Mouse (Mus musculus): Measurements from ENCODE around the gene Trnau1ap. TPM values are rescaled to one million over a fixed set of nuclear protein-coding genes. Genes with fewer than 3 reads are reported as not detected.
"Not testable (repeated sequence)": the region's sequence is repeated elsewhere in the genome, so short reads cannot be mapped to it uniquely, and the experiment has no call there.

The Trnau1ap gene
- polyA plus RNA-seq, 1 experiment from 2014 or later = 91.8 TPM

GRCm38 (mm10) chr4:132288840-132289239, 40.5 kb downstream of the Trnau1ap start:
- H3K27me3 ChIP-seq (ENCODE audit: poor library complexity, severe bottlenecking); H3K4me3 ChIP-seq; DNase-seq (ENCODE audit: extremely low spot score, low spot score); H3K4me1 ChIP-seq; H3K27ac ChIP-seq; H3K9me3 ChIP-seq: not testable (repeated sequence)
- peaks cover 82% of the 10 kb centered on the region for H3K36me3 ChIP-seq (replicated peaks)
- 85% methylated on average over 4 of the region's 5 CpGs for WGBS

GRCm38 (mm10) chr4:132275949-132276348, 53.4 kb downstream of the Trnau1ap start:
- H3K4me3 ChIP-seq = peak overlapping the region; percentile 81; the same call in 1 of the 2 replicates
- peaks cover 12% of the 10 kb centered on the region for H3K36me3 ChIP-seq (replicated peaks)
- H3K9me3 ChIP-seq = no peaks in the 10 kb centered on the region
- 92% methylated on average over 3 of the region's 3 CpGs for WGBS
- DNase-seq (ENCODE audit: extremely low spot score, low spot score) = no peak
- H3K27me3 ChIP-seq (ENCODE audit: poor library complexity, severe bottlenecking) = no peaks in the 10 kb centered on the region
- no peak overlapping the region for H3K27ac ChIP-seq
- peaks cover 28% of the 10 kb centered on the region for H3K4me1 ChIP-seq

GRCm38 (mm10) chr4:132274156-132274862, 55.0 kb downstream of the Trnau1ap start, which contains the start of gene Taf12:
Gene Taf12 (plus strand): TSS chr4:132274375.
- no peaks in the 10 kb centered on the region for H3K9me3 ChIP-seq
- peak; percentile 95 for DNase-seq (ENCODE audit: extremely low spot score, low spot score)
- peaks cover 35% of the 10 kb centered on the region for H3K4me1 ChIP-seq
- no peaks in the 10 kb centered on the region for H3K27me3 ChIP-seq (ENCODE audit: poor library complexity, severe bottlenecking)
- H3K27ac ChIP-seq = peak within 1 kb of the TSS; percentile 94
- peak within 1 kb of the TSS; percentile 81 for H3K4me3 ChIP-seq
- under 1% methylated on average over 48 of the region's 48 CpGs for WGBS
- H3K36me3 ChIP-seq (replicated peaks) = peaks cover 4% of the 10 kb centered on the region; the same call in 1 of the 2 replicates

GRCm38 (mm10) chr4:132273166-132273565, 56.2 kb downstream of the Trnau1ap start:
- Histone ChIP-seq H3K4me3 (peak overlapping the region; percentile 81), H3K27me3 (ENCODE audit: poor library complexity, severe bottlenecking) (no peaks in the 10 kb centered on the region), H3K4me1 (peaks cover 35% of the 10 kb centered on the region), H3K27ac (peak overlapping the region; percentile 94), H3K36me3 (replicated peaks) (peaks cover 4% of the 10 kb centered on the region; the same call in 1 of the 2 replicates), H3K9me3 (no peaks in the 10 kb centered on the region)
- DNase-seq (ENCODE audit: extremely low spot score, low spot score) = no peak
- 82% methylated on average over 2 of the region's 2 CpGs for WGBS

- peak; percentile 92 for DNase-seq (ENCODE audit: extremely low spot score, low spot score)
- Histone ChIP-seq H3K9me3 (no peaks in the 10 kb centered on the region), H3K4me3 (peak overlapping the region; percentile 34), H3K36me3 (replicated peaks) (no peaks in the 10 kb centered on the region), H3K27ac (peak overlapping the region; percentile 94), H3K4me1 (peaks cover 22% of the 10 kb centered on the region), H3K27me3 (ENCODE audit: poor library complexity, severe bottlenecking) (no peaks in the 10 kb centered on the region)
- under 1% methylated on average over 35 of the region's 35 CpGs for WGBS
Observed at GRCm38 (mm10) chr4:132269740-132270560, 59.4 kb downstream of the Trnau1ap start.

- H3K4me3 ChIP-seq = no peak overlapping the region
- H3K4me1 ChIP-seq = peaks cover 21% of the 10 kb centered on the region
- no peak for DNase-seq (ENCODE audit: extremely low spot score, low spot score)
- no peaks in the 10 kb centered on the region for H3K36me3 ChIP-seq (replicated peaks)
- no peak overlapping the region for H3K27ac ChIP-seq
- WGBS = 17% methylated on average over 6 of the region's 6 CpGs
- no peaks in the 10 kb centered on the region for H3K9me3 ChIP-seq
- no peaks in the 10 kb centered on the region for H3K27me3 ChIP-seq (ENCODE audit: poor library complexity, severe bottlenecking)
Observed at GRCm38 (mm10) chr4:132268871-132269739, 60.2 kb downstream of the Trnau1ap start.

GRCm38 (mm10) chr4:132266835-132267349, 62.4 kb downstream of the Trnau1ap start:
- Histone ChIP-seq H3K4me1 (peaks cover 14% of the 10 kb centered on the region), H3K27me3 (ENCODE audit: poor library complexity, severe bottlenecking) (no peaks in the 10 kb centered on the region), H3K9me3 (no peaks in the 10 kb centered on the region), H3K36me3 (replicated peaks) (no peaks in the 10 kb centered on the region), H3K27ac (no peak overlapping the region), H3K4me3 (no peak overlapping the region)
- 85% methylated on average over 3 of the region's 3 CpGs for WGBS
- no peak for DNase-seq (ENCODE audit: extremely low spot score, low spot score)

- no peak overlapping the region for H3K27ac ChIP-seq
- WGBS = 92% methylated on average over 7 of the region's 7 CpGs
- no peak for DNase-seq (ENCODE audit: extremely low spot score, low spot score)
- H3K4me3 ChIP-seq = no peak overlapping the region
- peaks cover 3% of the 10 kb centered on the region for H3K36me3 ChIP-seq (replicated peaks)
- H3K27me3 ChIP-seq (ENCODE audit: poor library complexity, severe bottlenecking) = no peaks in the 10 kb centered on the region
- H3K9me3 ChIP-seq = no peaks in the 10 kb centered on the region
- H3K4me1 ChIP-seq = peaks cover 27% of the 10 kb centered on the region
Observed at GRCm38 (mm10) chr4:132263313-132263712, 66.0 kb downstream of the Trnau1ap start.

- DNase-seq (ENCODE audit: extremely low spot score, low spot score) = no peak
- peaks cover 27% of the 10 kb centered on the region for H3K4me1 ChIP-seq
- no peaks in the 10 kb centered on the region for H3K9me3 ChIP-seq
- H3K4me3 ChIP-seq = peak overlapping the region; percentile 92; the same call in 1 of the 2 replicates
- WGBS = 79% methylated on average over 5 of the region's 5 CpGs
- H3K27me3 ChIP-seq (ENCODE audit: poor library complexity, severe bottlenecking) = no peaks in the 10 kb centered on the region
- peak overlapping the region; percentile 99; the same call in 1 of the 2 replicates for H3K27ac ChIP-seq
- peaks cover 12% of the 10 kb centered on the region for H3K36me3 ChIP-seq (replicated peaks)
Observed at GRCm38 (mm10) chr4:132262358-132262616, 67.1 kb downstream of the Trnau1ap start.

Other genes starting within 250 kb of the Trnau1ap start
- 0.11 TPM in 1 of 2 replicates, not detected in the other for gene Oprd1, start 185.1 kb downstream of the Trnau1ap start, polyA plus RNA-seq (2016; fragmentation: Nextera tagmentation; extraction: Ambion mirVana)
- gene Ythdf2, start 117.2 kb downstream of the Trnau1ap start, polyA plus RNA-seq (2016; fragmentation: Nextera tagmentation; extraction: Ambion mirVana) = 142 and 151 TPM in 2 replicates
- gene Gmeb1, start 67.9 kb downstream of the Trnau1ap start, polyA plus RNA-seq (2016; fragmentation: Nextera tagmentation; extraction: Ambion mirVana) = 45.4 and 50.6 TPM in 2 replicates
- 71.0 and 73.1 TPM in 2 replicates for gene Taf12, start 55.2 kb downstream of the Trnau1ap start, polyA plus RNA-seq (2016; fragmentation: Nextera tagmentation; extraction: Ambion mirVana)
- 0.97 and 1.2 TPM in 2 replicates for gene Rab42, start 26.2 kb downstream of the Trnau1ap start, polyA plus RNA-seq (2016; fragmentation: Nextera tagmentation; extraction: Ambion mirVana)
- 193 and 194 TPM in 2 replicates for gene Rcc1, start 24.1 kb upstream of the Trnau1ap start, polyA plus RNA-seq (2016; fragmentation: Nextera tagmentation; extraction: Ambion mirVana)
- gene Phactr4, start 93.0 kb upstream of the Trnau1ap start, polyA plus RNA-seq (2016; fragmentation: Nextera tagmentation; extraction: Ambion mirVana) = 22.5 and 24.7 TPM in 2 replicates
- 39.8 and 41.8 TPM in 2 replicates for gene Med18, start 134.4 kb upstream of the Trnau1ap start, polyA plus RNA-seq (2016; fragmentation: Nextera tagmentation; extraction: Ambion mirVana)
- gene Sesn2, start 181.0 kb upstream of the Trnau1ap start, polyA plus RNA-seq (2016; fragmentation: Nextera tagmentation; extraction: Ambion mirVana) = 12.0 and 13.5 TPM in 2 replicates
- 896 and 909 TPM in 2 replicates for gene Atpif1, start 204.1 kb upstream of the Trnau1ap start, polyA plus RNA-seq (2016; fragmentation: Nextera tagmentation; extraction: Ambion mirVana)
- 211 and 220 TPM in 2 replicates for gene Dnajc8, start 206.0 kb upstream of the Trnau1ap start, polyA plus RNA-seq (2016; fragmentation: Nextera tagmentation; extraction: Ambion mirVana)
- 0.28 and 0.32 TPM in 2 replicates for gene Ptafr, start 234.5 kb upstream of the Trnau1ap start, polyA plus RNA-seq (2016; fragmentation: Nextera tagmentation; extraction: Ambion mirVana)